Mouse (Mus musculus) bone marrow macrophage, adult 2 months (primary cell): ENCODE results near the gene Dleu7.

Experiments used
- CTCF ChIP-seq: IDR thresholded peaks from 2 replicates; pipeline ENCODE4 v1.5.1; 2012; ENCODE audit warnings: low read depth, mild to moderate bottlenecking, low read length, moderate library complexity
- POLR2A ChIP-seq: IDR thresholded peaks from 2 replicates; pipeline ENCODE4 v1.6.1; 2012; ENCODE audit warnings: mild to moderate bottlenecking, low read depth, low read length, borderline replicate concordance

- TF ChIP-seq POLR2A (no peak), CTCF (no peak)
These were observed 44.5 kb downstream of the Dleu7 start for GRCm38 (mm10) chr14:62248345-62248744.
